Mouse (Mus musculus) brain, embryonic 14.5 days (tissue): ENCODE measurements around the gene Dctn2.

ENCODE experiments used
- CTCF ChIP-seq: fragments of 200-500 bp; IDR thresholded peaks from 2 replicates; pipeline ENCODE4 v1.5.1; 2012; ENCODE audit warnings: inconsistent platforms, mild to moderate bottlenecking, moderate library complexity, borderline replicate concordance; ENCODE audit not compliant: insufficient read depth, insufficient read length; ENCODE audit errors: extremely low read depth
- POLR2A ChIP-seq: fragments of 200-500 bp; IDR thresholded peaks from 2 replicates; pipeline ENCODE4 v1.6.1; 2012; ENCODE audit warnings: mild to moderate bottlenecking, inconsistent platforms, borderline replicate concordance; ENCODE audit not compliant: poor library complexity, insufficient read depth, insufficient read length, severe bottlenecking; ENCODE audit errors: extremely low read depth

- TF ChIP-seq CTCF (no peak), POLR2A (no peak)
These were observed 51.8 kb downstream of the Dctn2 start for GRCm38 (mm10) chr10:127318009-127318408.
